Mouse (Mus musculus) liver, adult 2 months (tissue): Measurements from ENCODE around the gene Olfr593.
"Not testable (repeated sequence)": the region's sequence is repeated elsewhere in the genome, so short reads cannot be mapped to it uniquely, and the experiment has no call there.

ENCODE experiments used
- CTCF ChIP-seq: fragments of 200-500 bp; IDR thresholded peaks from 2 replicates; pipeline ENCODE4 v1.5.1; 2011; ENCODE audit warnings: low read depth, low read length, control low read depth
- POLR2A ChIP-seq: fragments of 200-500 bp; IDR thresholded peaks from 2 replicates; pipeline ENCODE4 v1.6.1; 2011; ENCODE audit warnings: low read length, control low read depth; ENCODE audit not compliant: insufficient read depth; ENCODE audit errors: extremely low read depth

GRCm38 (mm10) chr7:103184503-103184902, 27.2 kb upstream of the Olfr593 start, which contains the start of gene Olfr592:
- TF ChIP-seq CTCF, POLR2A: not testable (repeated sequence)
